Mouse (Mus musculus): ENCODE measurements at regions not wholly inside any gene's neighbourhood (a gene's known extent, or its start where the extent isn't known, plus 50 kb on each side); places are given as distances from the start of the nearest gene placed in this dataset.

GRCm38 (mm10) chr10:39216142-39216904 is 52.7 kb upstream of the Ccn6 start:
- DNase-seq: no peak

- DNase-seq: no peak
These were observed 51.0 kb upstream of the Ccn6 start for GRCm38 (mm10) chr10:39214563-39214962.
